Mouse (Mus musculus): Measurements from ENCODE around the gene Kit. TPM values are rescaled to one million over a fixed set of nuclear protein-coding genes. Genes with fewer than 3 reads are reported as not detected.

Kit gene
- total RNA-seq, 2 experiments from 2014 or later: 0.89 to 1.0 TPM

- no peak for DNase-seq (ENCODE audit: low spot score)
These were observed 15.0 kb downstream of the Kit start for GRCm38 (mm10) chr5:75589552-75590346.

DNA sequence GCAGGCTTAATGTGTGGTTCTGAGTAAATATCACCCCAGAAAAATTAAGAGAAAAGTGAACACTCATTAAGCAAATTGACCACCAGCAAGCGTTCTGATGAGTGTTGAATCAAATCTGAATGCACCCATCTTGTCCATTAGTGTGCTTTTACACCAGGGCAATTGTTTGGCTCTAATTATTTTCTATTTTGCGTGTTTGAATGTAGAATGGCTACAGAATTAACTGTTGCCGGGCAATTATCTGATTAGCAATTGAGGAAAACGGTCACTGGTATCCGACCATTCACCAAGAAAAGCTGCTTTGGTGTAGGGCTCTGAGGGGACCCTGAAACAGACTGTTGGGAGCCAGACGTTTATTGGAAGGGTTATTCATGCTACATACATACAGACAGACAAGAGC is 16.2 kb downstream of the Kit start:
- no peak for DNase-seq (ENCODE audit: low spot score)

DNA sequence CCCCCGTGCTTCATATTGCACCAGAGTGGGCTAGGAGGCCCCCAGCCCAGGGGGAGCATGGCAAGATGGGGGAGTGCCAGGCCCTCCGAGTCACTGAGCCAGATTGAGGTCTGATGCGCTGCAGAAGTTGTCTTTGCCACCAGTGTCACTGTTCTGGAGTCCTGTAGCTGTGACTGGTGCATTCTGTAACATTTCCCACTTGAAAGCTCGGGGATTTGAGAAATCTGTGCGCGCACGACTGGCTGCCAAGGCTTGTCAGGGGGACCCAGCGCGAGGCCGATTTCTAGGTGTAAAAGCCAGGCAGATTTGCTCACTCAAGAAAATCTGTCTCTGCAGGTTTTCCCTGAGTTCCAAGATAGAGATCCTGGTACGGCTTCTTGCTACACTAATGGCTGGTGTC is 16.9 kb downstream of the Kit start:
- no peak for DNase-seq (ENCODE audit: low spot score)

GRCm38 (mm10) chr5:75595319-75595718 is 20.6 kb downstream of the Kit start:
- DNase-seq (ENCODE audit: low spot score): no peak

GRCm38 (mm10) chr5:75596211-75596610 is 21.5 kb downstream of the Kit start:
- no peak for DNase-seq (ENCODE audit: low spot score)

GRCm38 (mm10) chr5:75597316-75597715 is 22.6 kb downstream of the Kit start:
- no peak for DNase-seq (ENCODE audit: low spot score)

DNA sequence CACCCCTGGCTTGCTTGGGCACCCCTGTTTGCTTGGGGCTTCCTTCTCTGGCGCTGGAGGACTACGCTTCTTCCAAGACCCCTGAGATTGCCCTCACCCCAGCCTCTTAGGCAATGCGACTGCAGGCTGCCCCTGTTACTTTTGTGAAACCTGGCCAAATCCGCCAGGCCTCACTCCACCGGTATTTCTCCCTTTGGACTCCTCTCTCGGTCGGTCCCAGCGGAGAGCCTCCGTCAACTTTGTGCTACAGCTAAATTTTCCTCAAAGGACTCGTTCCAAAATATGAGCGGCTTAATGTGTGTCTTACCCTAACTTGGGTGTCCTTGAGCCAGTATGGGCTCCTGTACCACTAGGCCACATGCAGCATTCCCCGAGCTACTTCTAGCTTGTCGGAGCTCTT is 23.8 kb downstream of the Kit start:
- no peak for DNase-seq (ENCODE audit: low spot score)

DNA sequence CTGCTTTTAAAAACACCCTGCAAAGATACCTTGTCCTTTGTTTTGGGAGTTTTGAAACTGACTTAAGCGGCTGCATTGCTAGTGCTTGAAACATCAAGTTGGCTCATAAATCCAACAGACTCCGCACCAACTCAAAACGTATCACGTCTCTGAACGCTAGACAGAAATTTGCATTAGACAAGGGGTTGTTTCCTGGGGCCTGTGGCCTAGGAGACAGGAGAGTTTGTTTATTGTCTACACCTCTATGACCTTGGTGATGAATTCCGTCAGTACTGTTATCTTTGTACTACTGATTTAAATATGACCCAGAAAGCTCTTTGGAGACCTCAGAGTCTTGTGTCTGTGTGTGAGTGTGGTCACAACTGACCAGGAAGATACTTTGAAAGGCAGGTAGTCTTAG is 25.3 kb downstream of the Kit start:
- no peak for DNase-seq (ENCODE audit: low spot score)

GRCm38 (mm10) chr5:75604238-75604637 is 29.5 kb downstream of the Kit start:
- no peak for DNase-seq (ENCODE audit: low spot score)

- no peak for DNase-seq (ENCODE audit: low spot score)
These were observed 32.2 kb downstream of the Kit start for GRCm38 (mm10) chr5:75606898-75607297.

DNA sequence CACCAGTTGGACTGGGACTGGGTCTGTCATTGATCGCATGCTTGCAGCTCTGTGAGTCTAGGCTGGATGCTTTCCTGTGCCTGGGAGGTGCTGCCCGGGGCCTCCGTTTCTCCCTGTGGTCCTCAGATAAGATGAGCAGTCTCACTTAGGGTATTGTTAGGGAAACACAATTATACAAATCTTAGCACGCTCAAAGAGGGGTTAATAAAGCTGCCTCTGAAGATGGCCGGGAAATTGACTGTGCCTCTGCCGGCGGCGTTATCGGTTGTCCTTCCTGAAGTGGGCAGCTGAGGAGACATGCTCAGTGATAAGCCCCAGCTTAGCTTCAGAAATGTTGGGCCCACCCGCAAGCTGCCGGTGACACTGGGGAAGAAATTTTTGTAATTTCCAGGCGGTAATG is 33.3 kb downstream of the Kit start:
- DNase-seq (ENCODE audit: low spot score): no peak

GRCm38 (mm10) chr5:75612380-75612779 is 37.7 kb downstream of the Kit start:
- no peak for DNase-seq (ENCODE audit: low spot score)

GRCm38 (mm10) chr5:75612926-75613325 is 38.2 kb downstream of the Kit start:
- no peak for DNase-seq (ENCODE audit: low spot score)

DNA sequence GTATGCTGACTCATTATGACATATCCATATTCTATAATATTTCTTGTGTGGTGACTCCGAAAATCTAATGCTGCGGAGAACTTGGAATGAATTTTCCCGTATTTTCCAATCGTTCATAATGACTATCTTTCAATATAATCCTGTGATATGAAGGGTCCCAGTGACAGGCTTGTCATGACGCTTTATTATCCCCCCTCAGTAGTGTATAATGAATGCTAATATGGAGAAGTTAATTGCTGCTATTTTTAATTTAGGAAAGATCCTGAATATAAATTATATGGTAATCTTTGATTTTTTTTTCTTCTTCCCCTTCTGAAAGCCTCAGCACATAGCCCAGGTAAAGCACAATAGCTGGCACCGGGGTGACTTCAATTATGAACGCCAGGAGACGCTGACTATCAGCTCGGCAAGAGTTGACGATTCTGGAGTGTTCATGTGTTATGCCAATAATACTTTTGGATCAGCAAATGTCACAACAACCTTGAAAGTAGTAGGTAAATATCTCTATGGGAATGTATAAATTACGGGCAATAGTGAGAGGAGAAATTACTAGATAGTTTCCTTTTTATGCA is 40.4 kb downstream of the Kit start:
- no peak for DNase-seq (ENCODE audit: low spot score)

- no peak for DNase-seq (ENCODE audit: low spot score)
These were observed 40.9 kb downstream of the Kit start for GRCm38 (mm10) chr5:75615624-75616023.

- no peak for DNase-seq (ENCODE audit: low spot score)
These were observed 47.7 kb downstream of the Kit start for GRCm38 (mm10) chr5:75622401-75622800.

DNA sequence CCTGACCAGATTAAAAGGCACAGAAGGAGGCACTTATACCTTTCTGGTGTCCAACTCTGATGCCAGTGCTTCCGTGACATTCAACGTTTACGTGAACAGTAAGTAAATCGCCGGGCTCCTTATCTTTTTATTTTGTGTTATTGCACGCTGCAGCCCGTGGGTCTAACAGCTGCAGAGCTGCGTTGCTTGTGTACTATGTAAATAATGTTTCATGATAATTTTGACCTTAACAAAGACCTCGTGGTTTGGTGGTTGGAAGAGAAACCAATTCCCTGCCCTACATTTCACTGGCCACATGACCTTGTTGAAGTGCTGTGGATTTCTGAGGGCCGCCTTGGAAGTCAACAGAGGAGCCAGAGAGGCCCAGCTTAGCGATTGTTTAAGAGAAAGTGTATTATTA is 48.3 kb downstream of the Kit start:
- DNase-seq (ENCODE audit: low spot score): no peak

DNA sequence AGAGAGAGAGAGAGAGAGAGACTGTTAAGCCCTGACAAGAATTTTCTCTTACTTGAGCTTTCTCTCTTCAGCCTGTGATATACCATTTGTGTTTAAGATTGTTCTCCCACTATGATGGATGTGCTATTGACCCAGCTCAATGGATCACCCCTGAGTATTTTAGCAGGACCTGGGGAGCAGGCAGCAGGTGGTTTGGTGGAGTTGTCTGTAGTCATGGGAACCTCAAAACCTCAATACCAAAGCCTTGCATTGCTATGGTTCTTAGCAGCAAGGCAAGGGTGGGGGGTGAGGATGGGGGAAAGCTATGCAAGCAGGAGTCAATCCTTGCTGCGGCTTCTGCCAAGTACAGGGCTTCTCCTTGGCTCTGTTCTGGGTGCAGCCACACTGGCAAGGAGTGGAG is 48.8 kb downstream of the Kit start:
- no peak for DNase-seq (ENCODE audit: low spot score)

DNA sequence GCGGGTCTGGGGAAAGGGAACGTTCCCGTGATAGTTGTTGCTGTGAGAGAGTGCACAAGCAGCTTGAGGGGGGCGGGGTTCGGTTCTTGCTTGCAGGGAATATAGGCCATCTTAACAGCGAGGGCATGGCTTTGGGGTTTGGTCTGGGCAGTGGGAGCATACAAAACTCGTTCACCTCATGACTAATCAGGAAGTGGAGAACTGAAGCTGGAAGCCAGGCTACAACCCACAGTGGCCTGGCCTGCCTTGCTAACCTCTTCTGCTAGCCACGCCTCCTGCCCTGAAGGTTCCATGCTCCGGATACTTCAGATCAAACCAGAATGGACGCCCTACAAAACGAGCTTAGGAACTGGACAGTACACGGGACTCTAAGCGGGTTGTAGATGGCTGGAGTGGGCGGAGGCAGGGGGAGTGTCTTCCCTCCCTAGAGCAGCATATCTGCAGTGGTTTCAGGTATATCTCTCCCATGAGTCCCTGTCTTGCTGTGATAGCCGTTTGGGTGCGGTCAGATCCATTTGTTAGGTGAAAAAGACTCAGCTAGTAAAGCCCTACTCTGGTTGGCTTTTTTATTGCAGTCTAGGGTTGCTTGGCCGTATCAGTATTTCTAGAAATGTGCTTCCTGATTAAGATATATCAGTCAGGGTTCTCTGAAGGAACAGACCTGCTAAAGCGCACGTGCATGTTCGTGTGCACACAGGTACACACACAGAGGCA is 49.4 kb downstream of the Kit start:
- DNase-seq (ENCODE audit: low spot score): no peak

GRCm38 (mm10) chr5:75625059-75625458 is 50.3 kb downstream of the Kit start:
- DNase-seq (ENCODE audit: low spot score): no peak

GRCm38 (mm10) chr5:75626284-75626683 is 51.6 kb downstream of the Kit start:
- no peak for DNase-seq (ENCODE audit: low spot score)

GRCm38 (mm10) chr5:75626703-75627102 is 52.0 kb downstream of the Kit start:
- DNase-seq (ENCODE audit: low spot score): no peak

- no peak for DNase-seq (ENCODE audit: low spot score)
These were observed 57.5 kb downstream of the Kit start for GRCm38 (mm10) chr5:75632257-75632656.
